Mouse (Mus musculus): ENCODE results near the gene Tgfbr2.

The Tgfbr2 gene

GRCm38 (mm10) chr9:116174481-116175461, at the start of gene Tgfbr2:
Gene Tgfbr2 (minus strand): TSS chr9:116175360.
- peak; percentile 90 for DNase-seq

GRCm38 (mm10) chr9:116223368-116223767, 48.2 kb upstream of the Tgfbr2 start:
- no peak for DNase-seq

DNA sequence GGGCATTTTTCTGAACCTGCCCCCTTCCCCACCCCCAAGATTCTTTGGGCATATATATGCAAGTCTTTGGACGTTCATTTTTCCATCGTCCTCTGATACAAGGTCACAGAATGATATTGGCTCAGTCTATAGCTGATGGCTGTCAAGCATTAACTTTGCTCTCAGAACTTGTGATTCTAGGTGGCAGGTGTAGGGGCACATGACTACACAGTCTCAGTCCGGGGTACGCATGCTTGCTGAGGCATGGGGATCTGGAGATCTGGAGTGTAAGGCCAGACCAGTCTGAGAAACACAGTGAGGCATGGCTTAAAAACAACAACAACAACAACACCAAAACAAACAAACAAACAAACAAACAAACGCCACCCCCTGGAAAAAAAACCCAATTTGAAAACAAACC, 47.5 kb upstream of the Tgfbr2 start:
- DNase-seq: no peak

- no peak for DNase-seq
Observed at GRCm38 (mm10) chr9:116222000-116222399, 46.8 kb upstream of the Tgfbr2 start.

DNA sequence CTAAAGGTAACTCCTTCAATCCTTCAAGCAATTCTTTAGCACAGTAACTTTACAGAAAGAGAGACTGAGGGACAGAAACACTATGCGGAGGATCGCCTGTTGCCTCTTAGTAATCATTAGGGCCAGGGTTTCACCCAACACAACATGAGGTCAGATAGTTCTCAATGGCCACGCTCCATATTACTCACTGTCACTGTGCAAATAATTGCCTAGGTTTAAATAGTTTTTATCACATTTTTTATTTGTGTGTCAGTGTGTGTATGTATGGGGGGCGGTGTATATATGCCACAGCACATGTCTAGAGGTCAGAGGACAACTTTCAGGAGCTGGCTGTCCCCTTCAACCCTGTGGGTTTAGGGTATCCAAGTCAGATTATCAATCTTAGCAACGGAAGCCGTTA, 46.4 kb upstream of the Tgfbr2 start:
- no peak for DNase-seq

DNA sequence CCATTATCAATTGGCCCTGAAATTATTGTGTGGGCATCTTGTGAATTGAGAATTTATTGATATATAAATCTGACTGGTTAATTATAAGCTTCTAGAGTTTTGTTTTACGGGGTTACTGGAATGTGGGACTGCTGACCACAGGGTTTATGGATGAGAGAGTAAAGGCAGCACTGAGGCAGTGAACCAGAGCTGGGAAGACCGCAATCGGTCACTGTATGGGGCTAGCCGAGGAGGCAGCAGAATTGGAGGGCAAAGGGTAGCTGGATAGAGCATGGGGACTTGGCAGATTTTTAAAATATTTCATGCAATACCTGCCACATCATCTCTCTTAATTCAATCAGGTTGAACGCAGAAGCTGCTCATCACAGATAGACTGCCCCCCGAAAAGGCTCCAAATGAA, 45.5 kb upstream of the Tgfbr2 start:
- no peak for DNase-seq

GRCm38 (mm10) chr9:116220159-116220515, 45.0 kb upstream of the Tgfbr2 start:
- no peak for DNase-seq

DNA sequence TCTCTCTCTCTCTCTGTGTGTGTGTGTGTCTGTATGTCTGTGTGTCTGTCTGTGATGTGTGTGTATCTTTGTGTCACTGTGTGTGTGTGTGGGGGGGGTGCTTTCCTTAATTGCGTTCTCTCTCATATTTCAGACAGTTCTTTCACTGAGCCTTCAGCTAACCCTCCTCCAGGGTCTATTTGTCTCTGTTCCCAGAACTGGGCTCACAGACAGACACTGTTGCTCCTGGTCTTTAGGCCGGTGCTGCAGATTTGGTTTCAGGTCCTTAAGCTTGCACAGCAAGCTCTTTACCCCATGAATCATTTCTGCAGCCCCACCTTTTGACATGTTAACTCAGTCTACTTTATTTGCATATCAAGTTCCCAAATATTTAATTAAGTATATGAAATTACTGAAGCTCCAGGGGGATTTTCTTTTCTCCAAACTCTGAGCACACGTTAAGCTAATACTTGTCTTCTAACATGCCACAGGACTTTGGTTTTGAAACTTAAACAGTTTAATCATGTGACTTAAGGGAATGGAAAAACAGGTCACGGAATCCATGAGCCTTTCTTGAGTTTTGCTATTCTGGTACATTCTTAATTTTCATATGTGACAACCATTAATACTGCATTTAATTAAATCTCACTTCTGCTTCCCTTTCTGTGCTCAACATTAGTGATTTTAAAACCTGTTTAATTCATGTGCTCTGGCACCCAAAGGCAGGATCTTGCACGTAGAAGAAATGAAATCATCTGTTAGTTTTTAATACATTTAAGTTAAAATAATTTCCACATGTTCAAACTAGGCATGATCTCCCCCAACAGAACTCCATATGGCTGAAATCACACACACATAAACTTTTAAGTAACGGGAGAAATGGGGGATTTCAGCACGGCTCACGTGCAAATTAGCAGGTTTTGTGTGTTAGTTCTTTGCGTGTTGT, 44.3 kb upstream of the Tgfbr2 start:
- DNase-seq: no peak

DNA sequence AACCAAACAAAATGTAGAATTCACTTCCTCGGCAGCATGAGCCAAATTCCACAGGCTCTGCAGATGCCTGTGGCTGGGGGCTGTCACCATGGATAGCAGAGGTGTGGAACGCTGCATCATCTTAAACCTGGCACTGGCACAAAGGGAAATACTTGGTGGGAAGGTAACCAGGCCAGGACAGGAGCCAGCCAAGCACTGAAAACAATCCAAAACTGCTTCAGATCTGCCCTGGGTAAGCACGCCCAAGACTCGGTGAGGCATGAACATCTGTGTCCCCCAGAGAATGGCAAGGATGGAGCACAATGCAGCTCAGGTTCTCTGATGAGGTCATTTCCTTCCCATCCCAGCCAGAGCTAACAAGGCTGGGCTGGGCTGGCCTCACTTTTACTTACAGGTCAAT, 43.6 kb upstream of the Tgfbr2 start:
- DNase-seq: peak; percentile 57

- DNase-seq: no peak
Observed at GRCm38 (mm10) chr9:116217099-116217498, 41.9 kb upstream of the Tgfbr2 start.

DNA sequence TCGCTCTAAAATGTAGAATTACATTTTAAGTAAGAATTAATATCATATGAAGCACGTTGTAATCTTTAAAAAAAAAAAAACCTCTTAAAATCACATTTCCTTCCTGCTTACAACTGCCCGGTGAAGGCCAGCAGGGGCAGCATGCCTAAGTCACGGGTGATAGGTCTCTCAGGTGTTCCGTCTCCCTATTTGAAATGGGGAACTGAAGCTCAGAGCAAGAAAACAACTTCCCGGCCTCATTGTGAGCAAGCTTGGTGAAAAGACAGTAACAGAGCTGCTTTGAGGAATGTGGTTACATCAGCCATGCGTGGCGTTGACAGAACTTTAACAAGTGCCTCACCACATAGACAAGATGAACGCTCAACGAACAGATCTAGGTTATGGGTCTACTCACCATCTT, 41.5 kb upstream of the Tgfbr2 start:
- peak; percentile 34 for DNase-seq

DNA sequence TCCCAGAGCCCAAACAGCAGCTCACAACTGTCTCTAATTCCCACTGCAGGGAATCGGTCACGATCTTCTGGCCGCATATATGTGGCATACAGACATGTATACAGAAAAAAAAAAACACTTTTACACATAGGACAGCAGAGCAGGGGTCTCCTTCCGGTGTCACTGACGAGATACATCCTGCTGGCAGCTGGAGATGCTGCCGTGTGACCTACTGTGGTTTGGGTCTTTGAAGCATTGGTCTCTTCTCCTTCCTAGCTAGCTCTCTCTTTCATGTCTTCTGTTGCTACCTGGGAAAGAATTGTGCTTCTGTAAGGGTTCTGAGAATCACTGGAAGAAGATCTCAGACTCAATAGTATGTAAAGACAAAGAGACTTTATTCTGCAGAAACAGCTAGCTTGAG, 39.1 kb upstream of the Tgfbr2 start:
- peak; percentile 70 for DNase-seq

DNA sequence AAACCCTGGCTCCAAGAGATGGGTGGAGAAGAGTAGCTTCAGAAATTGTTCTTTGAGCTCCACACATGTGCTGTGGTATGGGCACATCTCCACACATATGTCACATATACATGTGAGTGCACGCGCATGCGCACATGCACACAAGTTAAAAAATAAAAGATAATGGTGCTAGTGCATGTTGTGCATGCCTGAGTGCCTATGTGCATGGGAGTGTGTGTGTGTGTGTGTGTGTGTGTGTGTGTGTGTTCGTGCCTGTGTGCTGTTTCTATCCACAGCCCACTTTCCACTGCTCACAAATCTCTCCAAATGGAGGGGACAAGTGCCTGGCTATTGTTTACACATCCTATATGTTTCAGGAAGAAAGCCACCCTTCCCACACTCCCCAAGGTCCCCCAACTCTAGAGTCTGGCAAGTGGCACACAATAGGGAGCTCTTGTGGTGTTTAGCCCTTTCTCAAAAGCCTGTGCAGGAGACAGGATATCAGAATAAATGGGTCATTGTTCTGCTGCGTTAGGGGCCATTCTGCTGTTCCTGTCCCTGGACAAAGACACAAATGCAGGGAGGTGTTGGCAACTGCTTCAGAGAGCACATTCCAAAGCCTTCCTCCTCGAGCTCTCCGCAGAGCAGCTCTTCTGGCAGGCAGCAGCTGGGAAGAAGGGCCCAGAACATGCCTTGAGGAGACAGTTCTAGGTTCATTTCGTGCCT, 37.9 kb upstream of the Tgfbr2 start:
- no peak for DNase-seq

GRCm38 (mm10) chr9:116212069-116212468, 36.9 kb upstream of the Tgfbr2 start:
- DNase-seq: peak; percentile 45

GRCm38 (mm10) chr9:116208169-116208904, 33.2 kb upstream of the Tgfbr2 start:
- DNase-seq: no peak

DNA sequence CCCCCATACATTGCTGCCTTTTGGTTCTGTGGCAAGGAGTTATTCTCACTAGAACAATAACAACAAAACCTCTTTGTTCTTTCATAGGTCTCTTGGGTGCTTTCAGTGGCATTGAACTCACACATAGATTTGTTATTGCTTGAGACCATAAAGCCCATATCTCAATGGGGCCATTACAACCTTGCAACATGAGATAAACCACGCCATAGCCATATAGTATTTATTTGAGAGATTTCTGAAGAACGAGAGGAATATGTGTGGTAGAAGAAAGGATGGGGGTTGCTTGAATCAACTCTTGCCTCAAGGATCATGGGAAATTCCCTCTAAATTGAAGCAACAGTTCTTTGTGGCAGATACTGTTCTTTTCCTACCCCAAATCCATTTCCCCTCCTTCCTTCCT, 31.7 kb upstream of the Tgfbr2 start:
- DNase-seq: no peak

DNA sequence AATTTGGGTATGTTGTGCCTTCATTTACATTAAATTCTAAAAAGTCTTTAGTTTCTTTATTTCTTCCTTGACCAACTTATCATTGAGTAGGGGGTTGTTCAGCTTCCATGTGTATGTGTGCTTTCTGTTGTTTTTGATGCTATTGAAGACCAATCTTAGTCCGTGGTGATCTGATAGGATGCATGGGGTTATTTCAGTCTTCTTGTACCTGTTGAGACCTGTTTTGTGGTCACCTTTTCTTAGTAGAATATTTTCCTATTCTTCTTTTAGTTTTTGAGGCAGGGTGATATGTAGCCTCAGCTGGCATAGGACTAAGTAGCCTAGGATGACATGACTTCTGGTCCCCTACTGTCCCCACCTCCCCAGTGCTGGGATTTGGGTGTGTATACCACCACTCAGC, 28.5 kb upstream of the Tgfbr2 start:
- no peak for DNase-seq

GRCm38 (mm10) chr9:116199127-116199526, 24.0 kb upstream of the Tgfbr2 start:
- DNase-seq: no peak

- no peak for DNase-seq
Observed at GRCm38 (mm10) chr9:116198488-116198887, 23.3 kb upstream of the Tgfbr2 start.

- no peak for DNase-seq
Observed at GRCm38 (mm10) chr9:116197491-116198170, 22.5 kb upstream of the Tgfbr2 start.

- DNase-seq: no peak
Observed at GRCm38 (mm10) chr9:116193889-116194450, 18.8 kb upstream of the Tgfbr2 start.
